In genomic region chr7:29168121-29168695, GRCm38 (mm10) we compare ENCODE assay signal across 8 mouse cellular contexts. TPM values are rescaled to one million over a fixed set of nuclear protein-coding genes. Genes with fewer than 3 reads are reported as not detected.
DNase-seq lines count a peak whose midpoint lies in the region; ATAC-seq and TF ChIP-seq lines count a peak whose summit lies in the region.

No protein-coding gene starts in this region.

- H3K79me2 ChIP-seq in heart, adult 2 months (replicated peaks; ENCODE audit: control insufficient read depth, insufficient read depth, low read length) = no peaks in the 10 kb centered on the region

- H3K4me3 ChIP-seq in heart, embryonic 16.5 days (ENCODE audit: low read length) = peak overlapping the region; percentile 58
- no peak overlapping the region for H3K4me3 ChIP-seq in heart, adult 2 months
- peak overlapping the region; percentile 71 for H3K4me3 ChIP-seq in hindbrain, embryonic 13.5 days

- no peak for TF ChIP-seq POLR2A in heart, adult 2 months (IDR thresholded peaks at IDR 0.05; ENCODE audit: insufficient read depth, low read depth, low read length)

- H3K27ac ChIP-seq in heart, embryonic 16.5 days (ENCODE audit: low read length) = no peak overlapping the region
- no peak overlapping the region for H3K27ac ChIP-seq in heart, adult 2 months
- H3K27ac ChIP-seq in hindbrain, embryonic 13.5 days = peak overlapping the region; percentile 89

- WGBS in heart, embryonic 16.5 days = 7% methylated on average over 10 of the region's 10 CpGs
- 27% methylated on average over 10 of the region's 10 CpGs for WGBS in heart, adult 2 months
- 3% methylated on average over 10 of the region's 10 CpGs for WGBS in hindbrain, embryonic 13.5 days

- H3K4me2 ChIP-seq in heart, embryonic 16.5 days (ENCODE audit: low read depth, low read length) = peak overlapping the region; percentile 86
- peak overlapping the region; percentile 73 for H3K4me2 ChIP-seq in hindbrain, embryonic 13.5 days

- TF ChIP-seq EP300 in heart, adult 2 months (IDR thresholded peaks at IDR 0.05; ENCODE audit: insufficient read depth, low read depth, low read length) = no peak

- intact Hi-C loops in heart, adult 2 months (cut with DNase I) = no loop called here

- DNase-seq in heart, adult 2 months = no peak
- DNase-seq in NIH3T3 (ENCODE audit: low read depth) = peak; percentile 62
- DNase-seq in neural tube, embryonic 10.5 days (ENCODE audit: extremely low spot score, low spot score) = peak; percentile 42
- DNase-seq in layer of hippocampus, adult 8-10 months (ENCODE audit: low spot score in 2 of 2) = no peak
- no peak for DNase-seq in urinary bladder, adult 2 months (ENCODE audit: low spot score)

- 0 out of 2 replicates have a peak, but pooled peaks cover 3% of the 10 kb centered on the region for H3K36me3 ChIP-seq in heart, embryonic 16.5 days (ENCODE audit: control insufficient read depth, insufficient read depth)
- H3K36me3 ChIP-seq in heart, adult 2 months (ENCODE audit: control insufficient read depth, insufficient read depth, low read length) = no peaks in the 10 kb centered on the region
- H3K36me3 ChIP-seq in hindbrain, embryonic 13.5 days = peaks cover 20% of the 10 kb centered on the region

- no peak for TF ChIP-seq CTCF in heart, adult 2 months (IDR thresholded peaks at IDR 0.05)

- no peaks in the 10 kb centered on the region for H3K9me3 ChIP-seq in heart, embryonic 16.5 days (replicated peaks; ENCODE audit: control insufficient read depth, low read length)
- H3K9me3 ChIP-seq in hindbrain, embryonic 13.5 days = no peaks in the 10 kb centered on the region

- H3K4me1 ChIP-seq in heart, embryonic 16.5 days (ENCODE audit: control insufficient read depth, insufficient read depth, low read length) = peaks cover 20% of the 10 kb centered on the region
- H3K4me1 ChIP-seq in heart, adult 2 months (ENCODE audit: control insufficient read depth, insufficient read depth, low read length) = peaks cover 2% of the 10 kb centered on the region; the same call in 1 of the 2 replicates
- peaks cover 47% of the 10 kb centered on the region for H3K4me1 ChIP-seq in hindbrain, embryonic 13.5 days (replicated peaks)

- ATAC-seq in heart, embryonic 16.5 days (replicated peaks; ENCODE audit: extremely low read depth, insufficient read depth, low FRiP score) = no peak
- no peak for ATAC-seq in hindbrain, embryonic 13.5 days (ENCODE audit: low FRiP score)
- ATAC-seq in megakaryocyte-erythroid progenitor cell, adult 5-6 weeks (replicated peaks; ENCODE audit: low FRiP score, low TSS enrichment, poor library complexity, severe bottlenecking) = no peak

- peak overlapping the region; percentile 72; the same call in 1 of the 2 replicates for H3K9ac ChIP-seq in heart, embryonic 16.5 days (ENCODE audit: low read length)
- H3K9ac ChIP-seq in heart, adult 2 months (ENCODE audit: low read depth, low read length) = no peak overlapping the region
- peak overlapping the region; percentile 80 for H3K9ac ChIP-seq in hindbrain, embryonic 13.5 days

- H3K27me3 ChIP-seq in heart, embryonic 16.5 days (ENCODE audit: control insufficient read depth, insufficient read depth, low read length) = peaks cover 30% of the 10 kb centered on the region
- H3K27me3 ChIP-seq in heart, adult 2 months (ENCODE audit: control insufficient read depth, insufficient read depth, low read length) = peaks cover 6% of the 10 kb centered on the region; the same call in 1 of the 2 replicates
- H3K27me3 ChIP-seq in hindbrain, embryonic 13.5 days = peaks cover 44% of the 10 kb centered on the region

RNA-seq across cellular contexts. Expression of gene Ggn, which starts 1.8 kb away (rescaled TPM):
- 0.14 and 0.59 TPM in 2 replicates for polyA plus RNA-seq in heart, embryonic 16.5 days (2015; fragmentation: Nextera tagmentation; extraction: Ambion mirVana)
- under 1 TPM; 0.18 to 0.29 TPM for total RNA-seq in heart, adult 2 months (2021)
- 0.35 and 0.43 TPM in 2 replicates for polyA plus RNA-seq in heart, adult 2 months (2012; rRNA removed)
- 0.49 and 0.65 TPM in 2 replicates for polyA plus RNA-seq in hindbrain, embryonic 13.5 days (2015; fragmentation: Nextera tagmentation; extraction: Ambion mirVana)
- 1 to 10 TPM in 2 of 4 experiments, under 1 TPM in 2; 0.69 to 1.4 (median 0.88) TPM for total RNA-seq in layer of hippocampus, adult 8-10 months (2022)
- 0.69 and 1.1 TPM in 2 replicates for polyA plus RNA-seq in urinary bladder, adult 2 months (2012; rRNA removed)
- not detected in 2 replicates for total RNA-seq in megakaryocyte-erythroid progenitor cell, adult 5-6 weeks (2014; fragmentation: Nextera tagmentation)
- 0.30 TPM in 1 of 2 replicates, not detected in the other for total RNA-seq in megakaryocyte-erythroid progenitor cell, adult 5-6 weeks (2017)

RNA-seq across cellular contexts. Expression of gene Spred3, which starts 2.0 kb away (rescaled TPM):
- polyA plus RNA-seq in heart, embryonic 16.5 days (2015; fragmentation: Nextera tagmentation; extraction: Ambion mirVana) = 1.2 and 2.0 TPM in 2 replicates
- total RNA-seq in heart, adult 2 months (2021) = 1 to 10 TPM in 1 of 2 experiments, under 1 TPM in 1; 0.52 to 1.0 TPM
- polyA plus RNA-seq in heart, adult 2 months (2012; rRNA removed) = 1.2 and 1.6 TPM in 2 replicates
- polyA plus RNA-seq in hindbrain, embryonic 13.5 days (2015; fragmentation: Nextera tagmentation; extraction: Ambion mirVana) = 7.1 and 8.2 TPM in 2 replicates
- 10 to 100 TPM; 40.6 to 59.3 (median 47.8) TPM for total RNA-seq in layer of hippocampus, adult 8-10 months (2022)
- polyA plus RNA-seq in urinary bladder, adult 2 months (2012; rRNA removed) = 15.6 and 18.4 TPM in 2 replicates
- 0.42 and 2.2 TPM in 2 replicates for total RNA-seq in megakaryocyte-erythroid progenitor cell, adult 5-6 weeks (2014; fragmentation: Nextera tagmentation)
- 0.99 and 1.8 TPM in 2 replicates for total RNA-seq in megakaryocyte-erythroid progenitor cell, adult 5-6 weeks (2017)

RNA-seq across cellular contexts. Expression of gene Fam98c, which starts 12.2 kb away (rescaled TPM):
- 17.3 and 18.8 TPM in 2 replicates for polyA plus RNA-seq in heart, embryonic 16.5 days (2015; fragmentation: Nextera tagmentation; extraction: Ambion mirVana)
- total RNA-seq in heart, adult 2 months (2021) = 10 to 100 TPM; 10.4 to 12.7 TPM
- polyA plus RNA-seq in heart, adult 2 months (2012; rRNA removed) = 16.3 and 18.0 TPM in 2 replicates
- polyA plus RNA-seq in hindbrain, embryonic 13.5 days (2015; fragmentation: Nextera tagmentation; extraction: Ambion mirVana) = 24.7 and 24.8 TPM in 2 replicates
- 10 to 100 TPM; 27.9 to 32.4 (median 29.9) TPM for total RNA-seq in layer of hippocampus, adult 8-10 months (2022)
- polyA plus RNA-seq in urinary bladder, adult 2 months (2012; rRNA removed) = 40.5 and 52.7 TPM in 2 replicates
- 15.4 and 21.1 TPM in 2 replicates for total RNA-seq in megakaryocyte-erythroid progenitor cell, adult 5-6 weeks (2014; fragmentation: Nextera tagmentation)
- 4.8 and 20.4 TPM in 2 replicates for total RNA-seq in megakaryocyte-erythroid progenitor cell, adult 5-6 weeks (2017)

RNA-seq across cellular contexts. Expression of gene Psmd8, which starts 12.3 kb away (rescaled TPM):
- 218 and 225 TPM in 2 replicates for polyA plus RNA-seq in heart, embryonic 16.5 days (2015; fragmentation: Nextera tagmentation; extraction: Ambion mirVana)
- 100 to 1,000 TPM; 103 to 116 TPM for total RNA-seq in heart, adult 2 months (2021)
- 120 and 191 TPM in 2 replicates for polyA plus RNA-seq in heart, adult 2 months (2012; rRNA removed)
- 303 and 305 TPM in 2 replicates for polyA plus RNA-seq in hindbrain, embryonic 13.5 days (2015; fragmentation: Nextera tagmentation; extraction: Ambion mirVana)
- total RNA-seq in layer of hippocampus, adult 8-10 months (2022) = 100 to 1,000 TPM; 116 to 137 (median 132) TPM
- 171 and 187 TPM in 2 replicates for polyA plus RNA-seq in urinary bladder, adult 2 months (2012; rRNA removed)
- 159 and 187 TPM in 2 replicates for total RNA-seq in megakaryocyte-erythroid progenitor cell, adult 5-6 weeks (2014; fragmentation: Nextera tagmentation)
- total RNA-seq in megakaryocyte-erythroid progenitor cell, adult 5-6 weeks (2017) = 154 and 158 TPM in 2 replicates

RNA-seq across cellular contexts. Expression of gene Rasgrp4, which starts 33.6 kb away (rescaled TPM):
- polyA plus RNA-seq in heart, embryonic 16.5 days (2015; fragmentation: Nextera tagmentation; extraction: Ambion mirVana) = 0.38 and 0.81 TPM in 2 replicates
- 1 to 10 TPM; 1.4 TPM for total RNA-seq in heart, adult 2 months (2021)
- polyA plus RNA-seq in heart, adult 2 months (2012; rRNA removed) = 2.2 and 3.6 TPM in 2 replicates
- 0.48 and 0.68 TPM in 2 replicates for polyA plus RNA-seq in hindbrain, embryonic 13.5 days (2015; fragmentation: Nextera tagmentation; extraction: Ambion mirVana)
- 1 to 10 TPM in 1 of 4 experiments, under 1 TPM in 3; 0.72 to 2.3 (median 0.93) TPM for total RNA-seq in layer of hippocampus, adult 8-10 months (2022)
- 5.6 and 6.7 TPM in 2 replicates for polyA plus RNA-seq in urinary bladder, adult 2 months (2012; rRNA removed)
- not detected in 2 replicates for total RNA-seq in megakaryocyte-erythroid progenitor cell, adult 5-6 weeks (2014; fragmentation: Nextera tagmentation)
- 0.66 TPM in 1 of 2 replicates, not detected in the other for total RNA-seq in megakaryocyte-erythroid progenitor cell, adult 5-6 weeks (2017)

Comparison
In these comparisons a context has a peak if more than half of its experiments do, and no peak if none do; other contexts are left out.
1. DNase-seq: peak in NIH3T3 (single experiment) and neural tube, embryonic 10.5 days (single experiment); none in heart, adult 2 months (0 of 2), layer of hippocampus, adult 8-10 months (0 of 2) and urinary bladder, adult 2 months (single experiment).